Mouse (Mus musculus) megakaryocyte, embryonic 14.5 days (primary cell): Measurements from ENCODE around the gene Tgfa.

Source experiments
- FLI1 ChIP-seq: IDR thresholded peaks from 2 replicates; pipeline ENCODE4 v1.6.1; 2012; ENCODE audit warnings: low read length, inconsistent platforms, mixed read lengths
- GATA1 ChIP-seq: IDR thresholded peaks from 3 replicates; pipeline ENCODE4 v1.6.1; 2012; ENCODE audit warnings: mixed read lengths, low read length, inconsistent platforms, borderline replicate concordance

DNA sequence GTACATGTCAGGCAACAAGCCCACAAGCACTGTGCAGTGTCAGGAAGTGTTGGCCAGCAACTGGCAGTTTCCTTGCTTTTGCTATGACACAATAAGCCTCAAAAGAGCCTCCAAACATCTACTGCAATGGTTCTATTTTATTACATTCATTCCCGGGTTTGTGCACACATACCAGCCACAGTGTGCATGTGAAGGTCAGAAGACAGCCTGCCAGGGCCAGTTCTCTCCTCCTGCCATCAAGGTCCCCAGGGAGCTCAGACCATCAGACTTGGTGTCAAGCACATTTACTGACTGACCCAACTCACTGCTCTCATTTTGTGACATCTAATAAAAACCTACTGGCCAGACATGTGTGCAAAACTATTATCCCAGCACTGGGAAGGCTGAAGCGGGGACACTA lies 104.4 kb downstream of the Tgfa start:
- TF ChIP-seq GATA1 (no peak), FLI1 (no peak)
